Mouse (Mus musculus) right cerebral cortex, postnatal 14 days (tissue): ENCODE data around the gene F13a1.

Source experiments
- DNase-seq: peaks from one replicate; pipeline ENCODE4 v3.0.0; 2022

Gene F13a1

DNA sequence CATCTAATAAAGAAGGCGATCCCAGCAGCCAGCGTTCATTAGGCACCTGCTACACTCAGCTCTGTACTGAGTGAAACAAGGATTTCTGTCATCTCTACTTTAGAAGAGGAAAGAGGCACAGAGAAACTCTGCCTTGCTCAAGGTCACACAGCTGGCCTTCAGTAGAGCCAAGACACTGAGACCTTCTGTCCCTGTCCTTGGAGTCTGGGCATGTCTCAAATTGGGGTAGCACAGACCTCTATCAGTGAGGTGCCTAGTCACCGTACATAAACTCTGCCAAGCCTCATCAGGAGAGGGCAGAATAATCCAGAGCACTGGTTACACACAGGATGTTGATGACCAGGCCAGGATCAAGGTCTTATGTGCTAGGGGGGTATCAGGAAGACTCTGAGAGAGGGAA lies 108.2 kb downstream of the F13a1 start:
- DNase-seq = no peak

DNA sequence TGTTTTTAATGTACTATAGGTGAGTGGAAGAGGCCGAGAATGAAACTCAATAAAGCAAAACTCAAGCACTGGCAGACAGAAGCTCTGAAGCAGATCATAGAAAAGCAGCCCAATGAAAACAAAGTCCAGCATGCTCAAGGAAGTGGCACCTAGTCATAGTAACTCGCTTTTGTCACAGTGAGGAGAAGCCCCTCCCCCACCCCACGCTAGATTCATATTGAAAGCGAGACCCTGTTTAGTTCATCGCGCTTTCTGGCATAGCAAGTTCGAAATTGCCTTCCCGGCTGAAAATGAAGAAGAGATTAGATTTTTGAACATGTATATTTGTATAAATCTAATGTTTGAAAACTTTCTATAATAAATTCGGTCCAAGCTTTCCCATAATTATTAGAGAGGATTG lies 118.0 kb downstream of the F13a1 start:
- no peak for DNase-seq

DNA sequence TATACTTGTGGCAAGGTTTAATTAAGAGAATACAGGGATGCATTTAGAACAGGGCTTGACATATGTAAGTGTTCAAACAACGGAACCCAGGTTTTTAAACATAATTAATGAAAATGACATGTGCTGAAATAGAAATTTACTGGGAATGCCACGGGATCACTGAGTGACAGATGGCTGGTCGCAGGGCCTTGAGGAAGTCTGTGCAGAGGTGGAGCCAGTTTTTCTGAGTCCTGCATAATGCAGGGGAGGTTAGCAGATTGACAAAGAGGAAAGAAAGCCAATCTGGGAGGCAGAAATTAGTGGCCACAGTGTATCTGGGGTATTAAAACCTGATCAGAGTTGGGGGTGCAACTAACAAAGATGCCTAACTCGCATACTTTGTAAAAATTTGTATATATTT lies 130.3 kb downstream of the F13a1 start:
- no peak for DNase-seq

DNA sequence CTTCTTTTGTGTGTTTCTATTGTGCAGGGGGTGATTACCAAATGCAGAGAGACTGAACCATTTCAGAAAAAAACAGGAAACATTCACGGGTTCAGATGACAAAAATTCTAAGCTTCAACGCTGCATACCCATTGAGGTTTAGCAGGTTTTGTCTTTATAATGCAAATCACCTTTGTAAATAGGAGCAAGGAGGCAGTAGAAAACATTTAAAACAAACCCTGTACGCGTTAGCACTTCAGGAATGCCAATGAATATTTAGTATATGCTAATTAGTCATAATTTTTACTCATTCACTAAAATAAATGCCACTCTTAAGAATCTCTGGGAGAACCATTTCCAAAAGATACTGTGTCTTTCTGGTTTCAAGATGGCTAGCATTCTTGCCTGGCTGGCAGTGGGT lies 146.2 kb downstream of the F13a1 start:
- no peak for DNase-seq

DNA sequence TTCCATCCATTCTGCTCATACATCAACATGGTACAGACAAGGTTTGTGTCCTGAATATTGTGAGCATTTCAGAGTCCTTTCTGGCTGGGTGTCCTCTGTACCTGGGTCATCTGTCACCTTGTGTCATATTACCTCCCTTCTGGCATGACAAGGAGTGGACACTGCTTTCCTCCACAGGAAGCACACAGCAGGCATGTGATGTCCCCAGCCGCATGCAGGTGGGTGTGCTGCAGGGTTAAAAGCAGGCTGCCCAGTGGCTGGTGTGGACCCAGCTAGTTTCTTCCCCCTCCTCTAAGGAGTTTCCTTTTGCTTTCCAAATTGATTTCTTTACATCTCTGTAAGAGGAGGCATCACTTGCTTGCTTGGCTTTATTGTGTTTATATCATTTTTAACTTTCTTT lies 146.6 kb downstream of the F13a1 start:
- no peak for DNase-seq

DNA sequence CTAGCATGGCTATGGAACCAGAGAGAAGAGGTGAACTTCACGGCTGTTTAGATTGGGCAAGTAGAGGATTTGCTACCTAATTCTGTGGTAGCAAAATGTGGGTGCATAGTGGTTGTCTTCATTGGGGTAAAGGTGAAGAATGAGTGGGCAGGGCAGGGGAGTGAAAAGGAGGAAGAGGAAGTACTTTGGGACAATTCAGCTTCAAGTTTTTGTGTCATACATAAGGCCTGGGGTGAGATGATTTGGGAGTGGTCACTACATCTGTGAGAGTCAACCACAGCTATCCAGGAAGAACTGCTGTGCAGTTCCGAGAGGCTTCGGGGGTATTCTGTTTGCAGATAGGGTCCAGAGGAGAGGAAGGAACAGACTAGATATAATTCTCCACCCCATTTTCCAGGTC lies 148.4 kb downstream of the F13a1 start:
- DNase-seq = no peak

DNA sequence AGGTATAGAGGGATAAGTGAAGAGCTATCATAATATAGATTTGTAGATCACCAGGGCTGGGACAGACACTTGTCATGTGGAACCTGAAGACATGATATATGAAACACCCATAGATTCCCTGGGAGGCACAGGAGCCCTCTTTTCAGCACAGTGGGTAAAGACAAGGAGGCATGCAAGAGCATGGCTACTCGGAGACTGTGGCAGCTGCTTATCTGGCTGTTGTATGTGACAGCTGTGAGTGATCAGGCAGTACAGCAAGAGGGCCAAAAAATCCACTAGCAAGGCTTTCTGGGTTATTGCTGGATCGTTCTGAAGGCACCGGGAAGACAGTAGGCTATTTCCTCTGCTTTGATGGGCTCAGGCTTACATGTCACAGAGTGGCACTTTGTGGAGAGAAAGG lies 149.0 kb downstream of the F13a1 start:
- no peak for DNase-seq

DNA sequence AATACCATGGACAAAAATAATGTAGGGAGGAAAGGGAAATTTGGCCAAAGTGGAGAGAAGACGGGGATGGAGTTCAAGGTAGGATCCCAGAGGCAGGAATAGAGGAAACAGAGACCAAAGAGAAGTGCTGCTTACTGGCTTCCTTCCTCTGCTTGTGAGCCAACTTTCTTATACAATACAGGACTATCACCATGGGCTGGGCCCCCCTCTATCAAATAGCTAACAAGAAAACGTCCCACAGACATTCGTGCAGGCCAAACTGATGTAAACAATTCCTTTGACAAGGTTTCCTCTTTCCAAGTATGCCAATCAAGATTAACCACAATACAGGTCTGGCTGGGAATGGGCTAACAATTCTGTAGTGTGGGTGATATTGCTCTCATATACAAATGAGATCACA lies 154.0 kb downstream of the F13a1 start:
- DNase-seq = no peak

DNA sequence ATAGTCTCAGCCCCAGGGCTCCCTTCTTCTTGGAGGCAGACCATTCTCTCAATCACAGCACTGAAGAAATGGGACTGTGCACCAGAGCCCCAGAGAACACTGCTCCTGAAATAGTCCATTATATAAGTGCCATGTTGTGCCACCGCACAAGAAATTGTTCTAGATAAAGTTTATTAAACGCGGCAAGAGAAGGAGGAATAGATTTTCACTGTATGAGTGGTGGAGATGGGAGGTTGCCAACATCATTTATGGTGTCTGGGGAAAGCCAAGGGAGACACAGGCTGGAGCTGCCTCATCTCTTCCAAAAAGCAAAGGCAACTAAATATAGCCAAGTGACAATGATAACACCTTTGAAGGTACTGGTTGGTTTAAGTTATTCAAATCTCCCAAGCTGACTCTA lies 156.3 kb downstream of the F13a1 start:
- no peak for DNase-seq

DNA sequence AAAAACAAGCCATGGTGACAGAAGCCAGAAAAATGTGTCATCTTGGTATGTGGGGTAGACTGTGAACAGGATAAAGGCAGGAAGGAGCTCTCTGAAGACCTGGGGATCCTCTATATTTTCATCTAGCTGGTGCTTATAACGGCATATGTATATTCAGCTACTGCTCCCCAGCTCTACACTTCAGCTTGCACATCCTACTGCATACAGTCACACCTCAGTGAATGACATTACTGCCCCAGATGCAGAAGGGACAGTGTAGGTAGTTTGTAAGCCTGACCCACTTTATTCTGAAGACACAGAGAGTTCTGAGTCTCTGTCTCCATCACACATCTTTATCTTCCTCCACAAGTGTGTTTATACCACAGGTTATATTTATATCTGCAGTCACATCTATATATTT lies 157.8 kb downstream of the F13a1 start:
- DNase-seq = no peak

DNA sequence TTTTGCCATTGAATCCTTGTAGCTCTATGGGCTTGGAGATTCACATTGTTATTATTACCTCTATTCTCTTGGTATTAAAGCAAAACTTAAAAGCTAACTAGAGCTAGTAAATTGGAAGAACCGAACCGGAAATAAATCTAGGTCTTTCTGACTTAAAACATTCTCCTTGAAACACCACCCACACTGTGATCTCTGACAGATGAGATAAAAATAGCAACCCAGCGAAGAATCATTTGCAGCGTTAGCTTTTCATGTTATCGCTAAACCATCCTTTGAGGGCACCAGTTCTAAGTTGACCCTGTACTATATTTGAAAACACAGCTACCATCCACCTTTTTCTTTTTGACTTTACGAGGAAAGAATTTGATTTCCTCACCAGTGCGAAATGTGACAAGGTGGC lies 164.1 kb downstream of the F13a1 start:
- DNase-seq = no peak

DNA sequence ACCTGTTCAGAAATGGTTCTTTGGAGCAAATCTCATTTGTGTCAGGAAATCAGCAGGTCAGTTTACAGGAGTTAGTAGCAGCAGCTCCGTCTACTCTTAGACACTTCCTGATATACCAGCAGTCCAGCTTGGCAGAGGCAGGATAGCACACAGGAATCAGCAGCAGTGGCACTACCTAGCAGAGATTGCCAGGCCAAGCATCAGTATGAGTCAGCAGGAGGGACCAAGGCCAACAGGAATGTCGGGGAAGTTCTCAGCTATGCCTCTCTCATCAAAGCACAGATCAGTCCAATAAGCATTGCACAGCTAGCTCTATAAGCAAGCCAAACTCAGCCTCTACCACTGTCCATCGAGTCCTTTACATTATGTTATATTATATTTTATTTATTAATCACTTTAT lies 210.9 kb downstream of the F13a1 start:
- no peak for DNase-seq
